Mouse (Mus musculus) spleen, adult 2 months (tissue): ENCODE data around the gene Syna.

Source experiments
- CTCF ChIP-seq: fragments of 200-500 bp; IDR thresholded peaks from 2 replicates; pipeline ENCODE4 v1.5.1; 2011; ENCODE audit warnings: mild to moderate bottlenecking, inconsistent platforms; ENCODE audit not compliant: insufficient read depth, insufficient read length, insufficient replicate concordance; ENCODE audit errors: extremely low read depth
- POLR2A ChIP-seq: fragments of 200-500 bp; IDR thresholded peaks from 2 replicates; pipeline ENCODE4 v1.6.1; 2011; ENCODE audit warnings: low read depth, low read length, inconsistent platforms

DNA sequence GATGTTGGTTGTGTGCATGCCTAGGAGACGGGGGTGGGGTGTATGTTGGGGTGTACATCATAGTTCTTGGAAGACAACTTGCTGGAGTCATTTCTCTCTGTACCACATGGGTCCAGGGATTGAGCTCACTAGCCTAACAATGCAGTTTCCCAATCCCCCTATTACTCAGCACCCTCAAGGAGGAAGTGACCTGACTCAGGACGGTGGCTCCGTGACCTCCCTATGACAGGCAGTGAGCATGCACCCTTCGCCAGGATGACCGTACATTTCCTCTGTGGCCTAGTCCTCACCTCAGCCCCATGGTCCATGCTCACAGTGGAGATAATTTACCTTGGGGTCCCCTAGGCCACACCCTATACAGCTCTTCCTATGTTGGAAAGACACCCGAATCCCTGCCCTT lies 27.6 kb downstream of the Syna start:
- TF ChIP-seq POLR2A (no peak), CTCF (no peak)
